Mouse (Mus musculus) bone marrow, adult 2 months (tissue): ENCODE measurements at regions not wholly inside any gene's neighbourhood (a gene's known extent, or its start where the extent isn't known, plus 50 kb on each side); places are given as distances from the start of the nearest gene placed in this dataset.

Source experiments
- H3K27ac ChIP-seq: fragments of 200-500 bp; 2 replicates; pipeline ENCODE4 v1.5.1; 2012; ENCODE audit warnings: low read depth, mild to moderate bottlenecking, control low read depth, inconsistent platforms, low read length; ENCODE audit not compliant: control insufficient read depth, poor library complexity, insufficient read depth
- H3K4me1 ChIP-seq: fragments of 200-500 bp; 2 replicates; pipeline ENCODE4 v1.6.1; 2011; ENCODE audit warnings: low read length; ENCODE audit not compliant: control insufficient read depth, insufficient read depth
- H3K4me3 ChIP-seq: fragments of 200-500 bp; replicated peaks from 2 replicates; pipeline ENCODE3; 2011; ENCODE audit warnings: mild to moderate bottlenecking, low read depth, low read length, control low read depth; ENCODE audit not compliant: control insufficient read depth
- CTCF ChIP-seq: fragments of 200-500 bp; IDR thresholded peaks from 2 replicates; pipeline ENCODE4 v1.5.1; 2011; ENCODE audit warnings: low read length, control low read depth; ENCODE audit not compliant: control insufficient read depth, insufficient read depth
- POLR2A ChIP-seq: fragments of 200-500 bp; IDR thresholded peaks from 2 replicates; pipeline ENCODE4 v1.6.1; 2011; ENCODE audit warnings: low read depth, mild to moderate bottlenecking, control low read depth, low read length, borderline replicate concordance; ENCODE audit not compliant: control insufficient read depth
- WGBS: fragments of 180-500 bp; shearing (Covaris S2); methylation state at CpG from one replicate; pipeline ENCODE4 v1.1.7; 2018; 5-methylcytosine and 5-hydroxymethylcytosine counted together

DNA sequence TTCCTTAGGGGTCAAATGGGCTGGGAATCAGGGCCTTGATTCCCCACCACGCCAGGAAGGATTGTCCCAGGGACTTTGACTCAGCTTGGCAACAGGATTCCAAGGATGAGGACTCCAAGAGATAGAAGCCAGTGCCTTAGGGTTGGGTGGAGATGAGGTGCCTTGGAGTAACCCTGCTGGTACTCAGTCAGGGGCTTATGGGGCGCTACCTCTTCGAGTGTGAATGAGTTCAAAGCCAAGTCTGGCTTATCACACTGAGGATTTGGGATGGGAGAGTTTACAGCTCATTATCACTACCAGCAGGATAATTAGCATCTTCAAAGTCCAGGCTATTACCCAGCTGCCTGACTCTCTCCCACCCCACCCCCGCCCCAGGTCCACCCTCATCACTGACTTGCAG, 213.5 kb downstream of the Cdh26 start:
- H3K4me1 ChIP-seq: no peaks in the 10 kb centered on the region
- TF ChIP-seq POLR2A: no peak
- TF ChIP-seq CTCF: no peak
- H3K27ac ChIP-seq: no peak overlapping the region
- H3K4me3 ChIP-seq: no peak overlapping the region
- WGBS: 57% methylated on average over 4 of the region's 4 CpGs

DNA sequence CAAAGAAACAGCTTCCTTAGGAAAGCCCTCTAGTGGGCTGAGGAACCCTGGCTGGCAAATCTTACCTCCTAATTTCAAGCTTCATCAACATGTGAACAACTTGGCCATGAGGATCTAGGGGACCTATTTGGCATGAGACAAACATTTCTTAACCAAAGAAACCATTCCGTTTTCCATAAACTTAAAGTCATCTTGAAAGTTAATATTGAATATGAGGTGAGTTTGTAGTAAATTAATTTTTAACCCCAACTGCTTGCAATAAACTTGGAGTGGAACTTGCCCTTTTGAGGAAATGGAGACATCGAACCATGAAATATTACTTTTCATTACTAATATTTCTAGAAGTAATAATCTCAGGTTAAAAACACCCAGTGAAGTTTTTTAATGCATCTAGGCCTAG, 229.7 kb downstream of the Cdh26 start:
- WGBS: 79% methylated on average over 2 of the region's 2 CpGs
- H3K4me1 ChIP-seq: no peaks in the 10 kb centered on the region
- TF ChIP-seq CTCF (no peak), POLR2A (no peak)
- no peak overlapping the region for H3K27ac ChIP-seq
- no peak overlapping the region for H3K4me3 ChIP-seq

GRCm38 (mm10) chr2:178662396-178662795, 232.1 kb downstream of the Cdh26 start:
- TF ChIP-seq CTCF (no peak), POLR2A (no peak)
- 60% methylated on average over 1 of the region's 1 CpGs for WGBS
- Histone ChIP-seq H3K4me3 (no peak overlapping the region), H3K27ac (no peak overlapping the region), H3K4me1 (no peaks in the 10 kb centered on the region)

- H3K4me3 ChIP-seq: no peak overlapping the region
- no peak overlapping the region for H3K27ac ChIP-seq
- no peaks in the 10 kb centered on the region; the same call in 1 of the 2 replicates for H3K4me1 ChIP-seq
- 3% methylated on average over 4 of the region's 4 CpGs for WGBS
- no peak for TF ChIP-seq POLR2A
- TF ChIP-seq CTCF: peak; percentile 83; the same call in 1 of the 2 replicates
These were observed 234.6 kb downstream of the Cdh26 start for GRCm38 (mm10) chr2:178664977-178665376.

- Histone ChIP-seq H3K4me1 (no peaks in the 10 kb centered on the region; the same call in 1 of the 2 replicates), H3K4me3 (no peak overlapping the region), H3K27ac (no peak overlapping the region)
- WGBS: 31% methylated on average over 2 of the region's 2 CpGs
- TF ChIP-seq CTCF: peak; percentile 43; the same call in 1 of the 2 replicates
- TF ChIP-seq POLR2A: no peak
These were observed 238.1 kb downstream of the Cdh26 start for GRCm38 (mm10) chr2:178668451-178668850.

DNA sequence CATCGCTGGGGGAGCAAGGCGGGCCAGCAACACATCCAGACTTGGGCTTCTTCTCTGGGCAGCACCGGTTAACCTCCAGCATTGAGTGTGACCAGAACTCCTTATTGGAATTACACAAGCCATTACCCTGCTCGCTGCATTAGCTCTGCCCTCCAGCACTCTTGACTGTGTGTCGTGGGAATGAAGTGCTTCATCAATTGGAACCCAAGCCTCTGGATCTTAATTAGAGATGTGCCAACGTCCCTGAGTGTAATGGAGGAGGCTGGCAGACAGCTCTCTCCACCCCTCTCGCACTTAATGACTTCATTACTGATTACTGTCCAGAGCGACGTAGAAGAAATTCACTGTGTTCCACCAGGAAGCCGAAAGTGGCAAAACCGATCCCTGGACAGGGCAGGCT, 240.6 kb downstream of the Cdh26 start:
- Histone ChIP-seq H3K4me3 (no peak overlapping the region), H3K27ac (no peak overlapping the region)

GRCm38 (mm10) chr2:178673621-178674020, 243.3 kb downstream of the Cdh26 start:
- TF ChIP-seq CTCF: no peak
- no peak for TF ChIP-seq POLR2A
- no peak overlapping the region for H3K4me3 ChIP-seq
- no peaks in the 10 kb centered on the region; the same call in 1 of the 2 replicates for H3K4me1 ChIP-seq
- 78% methylated on average over 4 of the region's 4 CpGs for WGBS
- no peak overlapping the region for H3K27ac ChIP-seq

More for the DNA sequence above, 240.6 kb downstream of the Cdh26 start:
- H3K4me1 ChIP-seq: no peaks in the 10 kb centered on the region; the same call in 1 of the 2 replicates
- TF ChIP-seq POLR2A: no peak
- no peak for TF ChIP-seq CTCF
- 81% methylated on average over 11 of the region's 11 CpGs for WGBS

- 75% methylated on average over 4 of the region's 4 CpGs for WGBS
- Histone ChIP-seq H3K4me1 (no peaks in the 10 kb centered on the region), H3K4me3 (no peak overlapping the region), H3K27ac (no peak overlapping the region)
- no peak for TF ChIP-seq CTCF
- TF ChIP-seq POLR2A: no peak
These were observed 244.3 kb downstream of the Cdh26 start for GRCm38 (mm10) chr2:178674621-178675020.

GRCm38 (mm10) chr2:178676970-178677369, 246.6 kb downstream of the Cdh26 start:
- WGBS: 58% methylated on average over 10 of the region's 10 CpGs
- Histone ChIP-seq H3K27ac (no peak overlapping the region), H3K4me3 (no peak overlapping the region), H3K4me1 (no peaks in the 10 kb centered on the region)
- TF ChIP-seq CTCF: no peak
- TF ChIP-seq POLR2A: no peak

- no peak for TF ChIP-seq CTCF
- TF ChIP-seq POLR2A: no peak
- WGBS: 80% methylated on average over 3 of the region's 3 CpGs
- Histone ChIP-seq H3K27ac (no peak overlapping the region), H3K4me1 (no peaks in the 10 kb centered on the region), H3K4me3 (no peak overlapping the region)
These were observed 250.0 kb downstream of the Cdh26 start for GRCm38 (mm10) chr2:178680368-178680767.
